Mouse (Mus musculus) lung, adult 2 months (tissue): ENCODE measurements around the gene Celsr2.

Experiments used
- CTCF ChIP-seq: fragments of 200-500 bp; IDR thresholded peaks from 2 replicates; pipeline ENCODE4 v1.5.1; 2011; ENCODE audit warnings: mild to moderate bottlenecking, low read length, control low read depth; ENCODE audit not compliant: insufficient read depth
- POLR2A ChIP-seq: fragments of 200-500 bp; IDR thresholded peaks from 2 replicates; pipeline ENCODE4 v1.6.1; 2011; ENCODE audit warnings: low read depth, mild to moderate bottlenecking, control low read depth, low read length, borderline replicate concordance; ENCODE audit errors: extremely low read depth

GRCm38 (mm10) chr3:108410359-108410714 lies 5.0 kb downstream of the Celsr2 start:
- TF ChIP-seq CTCF, result no peak
- TF ChIP-seq POLR2A, result no peak
